Mouse (Mus musculus): Measurements from ENCODE around the gene Tada2b. TPM values are rescaled to one million over a fixed set of nuclear protein-coding genes. Genes with fewer than 3 reads are reported as not detected.

Gene Tada2b
- 1.6 and 1.7 TPM in 2 replicates for polyA plus RNA-seq (2015; fragmentation: Nextera tagmentation; extraction: Ambion mirVana)

DNA sequence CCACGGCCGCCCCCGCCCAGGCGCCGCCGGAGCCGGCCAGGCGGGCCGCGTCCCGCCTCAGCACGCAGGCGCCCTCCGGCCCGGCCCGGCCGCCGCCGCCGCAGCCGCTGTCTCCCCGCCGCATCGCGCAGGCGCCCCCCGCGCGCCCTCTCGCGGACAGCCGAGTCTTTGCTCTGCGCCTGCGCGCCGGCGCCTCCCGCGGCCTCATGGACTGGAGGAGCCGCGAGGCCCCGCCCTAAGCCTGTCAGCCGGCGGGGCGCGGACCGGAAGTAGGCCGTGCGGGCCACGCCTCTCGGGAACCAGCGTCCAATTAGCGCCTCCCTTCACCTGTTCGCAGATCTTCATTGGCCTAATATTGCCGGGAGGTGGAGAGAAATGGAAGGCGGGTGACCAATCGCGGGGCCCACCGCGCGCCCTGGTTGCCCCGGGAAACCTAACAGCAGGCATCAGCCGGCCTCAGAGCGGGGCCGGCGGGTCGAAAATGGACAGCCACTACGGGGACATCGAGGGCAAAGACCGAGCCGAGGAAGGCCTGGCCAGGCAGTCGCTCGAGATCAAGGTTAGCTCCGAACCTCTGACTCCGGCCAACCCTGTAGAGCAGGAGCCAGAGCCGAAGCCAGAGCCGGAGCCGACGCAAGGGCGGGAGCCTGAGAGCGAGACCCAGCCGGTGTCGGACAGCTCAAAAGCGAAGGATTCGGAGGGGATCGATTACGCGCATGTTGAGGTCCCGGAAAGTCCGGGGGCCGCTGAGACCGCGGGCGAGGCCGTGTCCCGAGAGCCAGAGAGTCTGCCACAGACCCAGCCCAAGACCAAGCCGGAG, at the start of gene Tada2b, which contains the start of gene Ccdc96:
Gene Tada2b, minus strand, starts transcription at position 115 of the 820 bp plus-strand sequence.
Gene Ccdc96, plus strand, starts transcription at position 418 of the 820 bp plus-strand sequence.

DNA sequence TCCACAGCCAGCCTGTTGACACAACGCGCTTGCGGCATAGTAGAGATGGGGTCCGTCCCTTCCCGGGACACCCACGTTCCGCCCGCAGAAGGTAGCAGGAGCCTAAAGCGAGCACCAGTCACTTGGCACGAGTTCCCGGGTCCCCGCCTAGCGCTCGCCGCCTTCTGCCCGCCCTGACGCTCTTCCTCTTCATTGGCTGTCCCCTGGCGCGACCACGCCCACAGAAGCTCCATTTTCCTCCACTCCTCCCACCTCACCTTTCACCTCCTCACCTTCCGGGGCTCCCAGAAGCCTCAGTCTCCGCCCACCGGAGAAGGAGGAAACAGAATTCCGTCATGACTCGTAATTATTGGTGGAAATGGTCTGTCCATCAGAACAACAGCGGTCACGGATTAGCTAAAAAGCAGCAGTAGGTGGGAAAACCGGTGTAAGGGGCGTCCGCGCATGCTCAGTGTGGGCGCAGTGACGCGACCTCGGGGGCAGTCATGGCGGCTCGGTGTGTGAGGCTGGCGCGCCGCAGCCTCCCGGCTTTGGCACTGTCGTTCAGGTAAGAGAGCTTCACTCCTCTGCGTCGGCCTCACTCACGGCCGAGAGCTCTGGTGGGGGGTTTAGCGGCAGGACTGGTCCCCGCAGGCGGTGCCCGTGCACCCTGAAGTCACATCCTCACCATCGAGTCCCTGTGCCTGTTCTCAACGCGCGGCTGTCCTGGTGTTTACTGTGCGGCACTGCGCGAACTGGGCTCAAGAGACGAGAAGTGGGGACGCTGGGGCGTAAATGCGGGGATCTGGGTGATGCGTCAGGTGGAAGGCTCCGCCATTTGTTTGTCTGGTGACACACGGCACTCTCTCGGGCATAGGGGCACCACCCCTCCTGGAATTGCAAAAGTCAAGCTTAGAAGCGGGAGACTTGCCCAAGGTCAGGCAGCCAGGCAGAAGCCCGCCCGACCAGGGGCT, 19.1 kb downstream of the Tada2b start, which contains the start of gene Grpel1:
Gene Grpel1, plus strand, starts transcription at position 290 of the 953 bp plus-strand sequence.

Other genes with a start within 250 kb of the Tada2b start
- gene Sorcs2, start 86.1 kb downstream of the Tada2b start, polyA plus RNA-seq (2015; fragmentation: Nextera tagmentation; extraction: Ambion mirVana) = 0.87 and 1.1 TPM in 2 replicates
- gene Grpel1, start 19.3 kb downstream of the Tada2b start, polyA plus RNA-seq (2015; fragmentation: Nextera tagmentation; extraction: Ambion mirVana) = 30.1 and 30.6 TPM in 2 replicates
- gene Ccdc96, start 303 bp upstream of the Tada2b start, polyA plus RNA-seq (2015; fragmentation: Nextera tagmentation; extraction: Ambion mirVana) = 0.11 and 0.12 TPM in 2 replicates
- 12.5 and 14.9 TPM in 2 replicates for gene Tbc1d14, start 109.0 kb upstream of the Tada2b start, polyA plus RNA-seq (2015; fragmentation: Nextera tagmentation; extraction: Ambion mirVana)
- 24.1 and 26.3 TPM in 2 replicates for gene D5Ertd579e, start 211.7 kb upstream of the Tada2b start, polyA plus RNA-seq (2015; fragmentation: Nextera tagmentation; extraction: Ambion mirVana)

All from spleen, postnatal 0 days (tissue).